Comparison of ENCODE assay signal across 9 mouse cellular contexts in genomic region chr2:33877663-33878360, GRCm38 (mm10). TPM values are rescaled to one million over a fixed set of nuclear protein-coding genes. Genes with fewer than 3 reads are reported as not detected.
DNase-seq lines count a peak whose midpoint lies in the region; ATAC-seq and TF ChIP-seq lines count a peak whose summit lies in the region.
"Had no signal": no experiment of that assay in that cellular context is flagged by ENCODE, and none has a peak within 500 bp of the region (broad histone marks: within the 10 kb centered on the region; RNA-seq: fewer than 3 reads in every experiment).

No protein-coding gene starts in this region.

- H3K4me3 ChIP-seq in left cerebral cortex, adult 2 months, result no peak overlapping the region
- no peak overlapping the region for H3K4me3 ChIP-seq in hindbrain, embryonic 11.5 days (ENCODE audit: low read depth, low read length)
- H3K4me3 ChIP-seq in midbrain, embryonic 16.5 days (ENCODE audit: low read depth, low read length), result no peak overlapping the region

- no peaks in the 10 kb centered on the region for H3K27me3 ChIP-seq in hindbrain, embryonic 11.5 days (ENCODE audit: control insufficient read depth, insufficient read depth, low read length)
- H3K27me3 ChIP-seq in midbrain, embryonic 16.5 days (ENCODE audit: control insufficient read depth, insufficient read depth, low read depth, low read length), result no peaks in the 10 kb centered on the region

- WGBS in hindbrain, embryonic 11.5 days, result 70% methylated on average over 6 of the region's 6 CpGs
- 57% methylated on average over 6 of the region's 6 CpGs for WGBS in midbrain, embryonic 16.5 days

- 0 out of 2 replicates have a peak, but pooled peaks cover 3% of the 10 kb centered on the region for H3K36me3 ChIP-seq in hindbrain, embryonic 11.5 days (ENCODE audit: control insufficient read depth, insufficient read depth, low read length)
- peaks cover 13% of the 10 kb centered on the region for H3K36me3 ChIP-seq in midbrain, embryonic 16.5 days (ENCODE audit: control insufficient read depth, insufficient read depth, low read length)

- H3K4me2 ChIP-seq in hindbrain, embryonic 11.5 days (replicated peaks; ENCODE audit: low read depth, low read length), result no peak overlapping the region
- no peak overlapping the region for H3K4me2 ChIP-seq in midbrain, embryonic 16.5 days (ENCODE audit: low read length)

- H3K27ac ChIP-seq in left cerebral cortex, adult 2 months, result peak overlapping the region; percentile 29; the same call in 1 of the 2 replicates
- peak overlapping the region; percentile 98 for H3K27ac ChIP-seq in hindbrain, embryonic 11.5 days (ENCODE audit: low read depth, low read length)
- peak overlapping the region; percentile 94 for H3K27ac ChIP-seq in midbrain, embryonic 16.5 days (ENCODE audit: low read length)

- TF ChIP-seq CTCF in left cerebral cortex, adult 2 months (IDR thresholded peaks at IDR 0.05), result no peak

- peaks cover 25% of the 10 kb centered on the region for H3K4me1 ChIP-seq in hindbrain, embryonic 11.5 days (replicated peaks; ENCODE audit: control insufficient read depth, insufficient read depth, low read length)
- peaks cover 71% of the 10 kb centered on the region for H3K4me1 ChIP-seq in midbrain, embryonic 16.5 days (ENCODE audit: control insufficient read depth, insufficient read depth, low read length)

- H3K9me3 ChIP-seq in hindbrain, embryonic 11.5 days (ENCODE audit: control insufficient read depth, low read length), result no peaks in the 10 kb centered on the region
- H3K9me3 ChIP-seq in midbrain, embryonic 16.5 days (replicated peaks; ENCODE audit: control insufficient read depth, low read length, poor library complexity, severe bottlenecking), result no peaks in the 10 kb centered on the region

- intact Hi-C loops in left cerebral cortex, adult 2 months (cut with DNase I), result no loop called here

- peak; percentile 39 to 70 for DNase-seq in adrenal gland, adult (ENCODE audit: inconsistent age in 2 of 2, low spot score in 1 of 2)
- DNase-seq in adrenal gland, postnatal 4 days (ENCODE audit: low spot score in 2 of 2), result no peak
- no peak for DNase-seq in left cerebral cortex, adult 2 months (ENCODE audit: extremely low spot score in 1 of 2, low spot score in 2 of 2)
- no peak for DNase-seq in left cerebral cortex, adult 8-10 months (ENCODE audit: low spot score in 2 of 2)
- DNase-seq in hindbrain, embryonic 11.5 days (ENCODE audit: low spot score), result peak; percentile 41
- DNase-seq in ovary, postnatal 10 days (ENCODE audit: low spot score), result no peak
- DNase-seq: cerebellum, adult 11-12 months had no signal

- peak overlapping the region; percentile 4; the same call in 1 of the 2 replicates for H3K9ac ChIP-seq in hindbrain, embryonic 11.5 days (ENCODE audit: low read depth, low read length)
- peak overlapping the region; percentile 3; the same call in 1 of the 2 replicates for H3K9ac ChIP-seq in midbrain, embryonic 16.5 days (ENCODE audit: low read depth, low read length)

- ATAC-seq in hindbrain, embryonic 11.5 days (ENCODE audit: low FRiP score), result peak; percentile 4; the same call in 1 of the 2 replicates
- peak; percentile 4; the same call in 1 of the 2 replicates for ATAC-seq in midbrain, embryonic 16.5 days
- no peak for ATAC-seq in monocyte, adult 5-6 weeks (replicated peaks; ENCODE audit: insufficient number of reproducible peaks, low FRiP score, low TSS enrichment, poor library complexity, severe bottlenecking)

RNA-seq across cellular contexts. Expression of gene Mvb12b, which starts 9.9 kb away (rescaled TPM):
- total RNA-seq in adrenal gland, postnatal 4 days (2021), result 10 to 100 TPM; 36.9 to 37.5 TPM
- total RNA-seq in left cerebral cortex, adult 2 months (2021), result 10 to 100 TPM; 74.6 to 78.4 TPM
- 10 to 100 TPM; 76.9 to 87.4 (median 79.7) TPM for total RNA-seq in left cerebral cortex, adult 8-10 months (2022)
- polyA plus RNA-seq in hindbrain, embryonic 11.5 days (2014; fragmentation: Nextera tagmentation; extraction: Ambion mirVana), result 36.8 and 42.4 TPM in 2 replicates
- polyA plus RNA-seq in midbrain, embryonic 16.5 days (2015; fragmentation: Nextera tagmentation; extraction: Ambion mirVana), result 56.9 and 70.2 TPM in 2 replicates
- 1.9 to 11.9 TPM (median 6.7 TPM) in 3 replicates for total RNA-seq in monocyte, adult 5-6 weeks (2017)

Comparison
In these comparisons a context has a peak if more than half of its experiments do, and no peak if none do; other contexts are left out.
1. DNase-seq: peak in adrenal gland, adult (2 of 2) and hindbrain, embryonic 11.5 days (single experiment); none in adrenal gland, postnatal 4 days (0 of 2), left cerebral cortex, adult 2 months (0 of 2), left cerebral cortex, adult 8-10 months (0 of 2) and ovary, postnatal 10 days (single experiment).
2. H3K27ac ChIP-seq: peak in every context shown above with its lines; median percentile 98 in hindbrain, embryonic 11.5 days; 94 in midbrain, embryonic 16.5 days; 29 in left cerebral cortex, adult 2 months.